22 mouse cellular contexts compared by ENCODE assay signal in genomic region chr7:28444344-28444974, GRCm38 (mm10). TPM values are rescaled to one million over a fixed set of nuclear protein-coding genes. Genes with fewer than 3 reads are reported as not detected.
A peak's percentile ranks its signal among the peaks of the same experiment; 100 is the strongest.
DNase-seq lines count a peak whose midpoint lies in the region; ATAC-seq and TF ChIP-seq lines count a peak whose summit lies in the region.
"Had no signal": no experiment of that assay in that cellular context is flagged by ENCODE, and none has a peak within 500 bp of the region (broad histone marks: within the 10 kb centered on the region; RNA-seq: fewer than 3 reads in every experiment).

No protein-coding gene starts in this region.

- DNase-seq in liver, postnatal 0 days: peak; percentile 20
- DNase-seq in liver (no peak), CH12.LX (ENCODE audit: extremely low read depth) (peak; percentile 79), adipocyte (ENCODE audit: low spot score) (no peak)
- peak; percentile 52 for DNase-seq in naive thymus-derived CD4-positive, alpha-beta T cell, adult 2 months (ENCODE audit: low read depth)
- no peak for DNase-seq in testis, postnatal 14 days (ENCODE audit: low spot score)
- DNase-seq: adrenal gland, adult 2 months; cerebellum, adult 11 months; cerebellum, postnatal 25 days; heart, postnatal 14 days; liver, embryonic 13.5 days; spleen, adult 18-20 months; thymus, adult 18-20 months had no signal

- in situ Hi-C loops in CH12.LX (cut with MboI; ENCODE audit: low pct_ligation_motif_present, low pct_unique_long_range_greater_than_20kb, low sequenced_read_pairs): no loop called here

- H3K9me3 ChIP-seq in liver, postnatal 0 days (ENCODE audit: low read length): no peaks in the 10 kb centered on the region
- no peaks in the 10 kb centered on the region for H3K9me3 ChIP-seq in CH12.LX (replicated peaks; ENCODE audit: low read length)
- H3K9me3 ChIP-seq: heart, embryonic 12.5 days; hindbrain, embryonic 12.5 days; kidney, embryonic 15.5 days; limb, embryonic 10.5 days; liver, embryonic 13.5 days; lung, embryonic 15.5 days; megakaryocyte, embryonic 14.5 days had no signal

- no peak for TF ChIP-seq EP300 in liver, postnatal 0 days (IDR thresholded peaks at IDR 0.05; ENCODE audit: low read depth)
- peak; percentile 76 for TF ChIP-seq EP300 in CH12.LX (IDR thresholded peaks at IDR 0.05; ENCODE audit: low read length)

- TF ChIP-seq POLR2A in CH12.LX (IDR thresholded peaks at IDR 0.05; ENCODE audit: low read depth, low read length): no peak

- H3K27me3 ChIP-seq in liver, postnatal 0 days (ENCODE audit: insufficient read depth, low read length): no peaks in the 10 kb centered on the region
- no peaks in the 10 kb centered on the region for H3K27me3 ChIP-seq in CH12.LX (replicated peaks)
- H3K27me3 ChIP-seq: hindbrain, embryonic 12.5 days; liver, embryonic 13.5 days; lung, embryonic 15.5 days; megakaryocyte, embryonic 14.5 days had no signal

- 52% methylated on average over 13 of the region's 13 CpGs for WGBS in liver, postnatal 0 days (ENCODE audit: insufficient replicate concordance)

- peak overlapping the region; percentile 8 for H3K27ac ChIP-seq in liver, postnatal 0 days (ENCODE audit: low read depth)
- peak overlapping the region; percentile 60 for H3K27ac ChIP-seq in CH12.LX (ENCODE audit: insufficient read depth, low read depth)
- H3K27ac ChIP-seq: hindbrain, embryonic 12.5 days; kidney, embryonic 15.5 days; limb, embryonic 10.5 days; liver, embryonic 13.5 days; lung, embryonic 15.5 days had no signal

- H3K79me2 ChIP-seq in CH12.LX (replicated peaks; ENCODE audit: control insufficient read depth, extremely low read depth, insufficient read depth, poor library complexity, severe bottlenecking): no peaks in the 10 kb centered on the region

- peaks cover 5% of the 10 kb centered on the region for H3K36me3 ChIP-seq in liver, postnatal 0 days (replicated peaks; ENCODE audit: insufficient read depth, low read length)
- H3K36me3 ChIP-seq in CH12.LX (replicated peaks in 1 of 2; ENCODE audit: control insufficient read depth in 1 of 2, insufficient read depth in 1 of 2, low read length in 1 of 2): peaks cover 0 to 16% of the 10 kb centered on the region in 2 experiments
- H3K36me3 ChIP-seq: heart, embryonic 12.5 days; hindbrain, embryonic 12.5 days; kidney, embryonic 15.5 days; limb, embryonic 10.5 days; liver, embryonic 13.5 days; lung, embryonic 15.5 days had no signal

- dilution Hi-C loops in CH12.LX (cut with MboI; ENCODE audit: extremely low pct_ligation_motif_present, extremely low pct_unique_long_range_greater_than_20kb, low sequenced_read_pairs): no loop called here

- no peak overlapping the region for H3K9ac ChIP-seq in liver, postnatal 0 days (replicated peaks)
- H3K9ac ChIP-seq in CH12.LX (ENCODE audit: insufficient read depth, low read depth): peak overlapping the region; percentile 7; the same call in 1 of the 2 replicates
- H3K9ac ChIP-seq: heart, embryonic 12.5 days; hindbrain, embryonic 12.5 days; kidney, embryonic 15.5 days; liver, embryonic 13.5 days; lung, embryonic 15.5 days had no signal

- TF ChIP-seq CTCF in liver, postnatal 0 days (IDR thresholded peaks at IDR 0.05; ENCODE audit: low read depth): no peak
- no peak for TF ChIP-seq CTCF in CH12.LX (conservative IDR thresholded peaks at IDR 0.05 in 1 of 2, IDR thresholded peaks at IDR 0.05 in 1 of 2; ENCODE audit: low read depth in 2 of 2, low read length in 2 of 2)

- TF ChIP-seq RAD21 in CH12.LX (IDR thresholded peaks at IDR 0.05; ENCODE audit: low read depth, low read length): no peak

- peaks cover 2% of the 10 kb centered on the region; the same call in 1 of the 2 replicates for H3K4me1 ChIP-seq in liver, postnatal 0 days (ENCODE audit: insufficient read depth)
- H3K4me1 ChIP-seq in CH12.LX (ENCODE audit: control insufficient read depth in 1 of 2, insufficient read depth in 2 of 2): peaks cover 16 to 66% of the 10 kb centered on the region in 2 experiments

- H3K4me2 ChIP-seq in liver, postnatal 0 days (ENCODE audit: low read depth, low read length): no peak overlapping the region
- peak overlapping the region; percentile 46 for H3K4me2 ChIP-seq in CH12.LX (ENCODE audit: insufficient read depth, low read depth, poor library complexity, severe bottlenecking)
- H3K4me2 ChIP-seq: heart, embryonic 12.5 days; hindbrain, embryonic 12.5 days; kidney, embryonic 15.5 days; liver, embryonic 13.5 days; lung, embryonic 15.5 days had no signal

- no peak for ATAC-seq in liver, postnatal 0 days
- ATAC-seq in granulocyte monocyte progenitor cell, adult 5-6 weeks (replicated peaks; ENCODE audit: poor library complexity, severe bottlenecking): peak; percentile 30
- ATAC-seq: intestine, embryonic 16.5 days; midbrain, embryonic 16.5 days had no signal

- H3K4me3 ChIP-seq in liver, postnatal 0 days (ENCODE audit: low read depth, low read length): no peak overlapping the region
- peak overlapping the region in 1 of 3 experiments; percentile 9 for H3K4me3 ChIP-seq in CH12.LX (replicated peaks in 1 of 3; ENCODE audit: low read depth in 2 of 3, low read length in 2 of 3, poor library complexity in 1 of 3)
- H3K4me3 ChIP-seq: heart, embryonic 12.5 days; hindbrain, embryonic 12.5 days; kidney, embryonic 15.5 days; limb, embryonic 10.5 days; liver, embryonic 13.5 days; lung, embryonic 15.5 days; megakaryocyte, embryonic 14.5 days had no signal

TF ChIP-seq in CH12.LX, 34 proteins besides CTCF, POLR2A, EP300 and RAD21 (continues in another document):
- TF ChIP-seq MAFK (IDR thresholded peaks at IDR 0.05; ENCODE audit: insufficient replicate concordance, low read length) (peak; percentile 40; the same call in 1 of the 2 replicates), CHD1 (IDR thresholded peaks at IDR 0.05; ENCODE audit: low read depth, low read length) (peak; percentile 57; the same call in 1 of the 2 replicates), MAZ (IDR thresholded peaks at IDR 0.05; ENCODE audit: low read depth, low read length) (peak; percentile 73), KAT2A (IDR thresholded peaks at IDR 0.05; ENCODE audit: insufficient replicate concordance, low read length) (no peak), TCF12 (IDR thresholded peaks at IDR 0.05; ENCODE audit: low read depth, low read length) (0 out of 2 replicates have a peak, but pooled peaks have one; percentile 24), ZC3H11A (IDR thresholded peaks at IDR 0.05; ENCODE audit: low read depth, low read length) (no peak), NELFE (IDR thresholded peaks at IDR 0.05; ENCODE audit: low read depth, low read length) (0 out of 2 replicates have a peak, but pooled peaks have one; percentile 16), ETS1 (conservative IDR thresholded peaks at IDR 0.05; ENCODE audit: low read depth, low read length) (peak; percentile 19; the same call in 1 of the 2 replicates), IRF4 (IDR thresholded peaks at IDR 0.05; ENCODE audit: low read depth, low read length) (peak; percentile 95), ELF1 (IDR thresholded peaks at IDR 0.05; ENCODE audit: low read depth, low read length) (peak; percentile 43; the same call in 1 of the 2 replicates), TBP (conservative IDR thresholded peaks at IDR 0.05; ENCODE audit: low read depth, low read length) (no peak), USF1 (IDR thresholded peaks at IDR 0.05; ENCODE audit: low read depth, low read length) (no peak), JUN (IDR thresholded peaks at IDR 0.05; ENCODE audit: insufficient read depth, low read depth, low read length) (peak; percentile 21; the same call in 1 of the 2 replicates), E2F4 (IDR thresholded peaks at IDR 0.05; ENCODE audit: insufficient replicate concordance, low read depth, low read length) (no peak), ZMIZ1 (IDR thresholded peaks at IDR 0.05; ENCODE audit: low read depth, low read length) (0 out of 2 replicates have a peak, but pooled peaks have one; percentile 39), RCOR1 (conservative IDR thresholded peaks at IDR 0.05; ENCODE audit: low read depth, low read length) (0 out of 2 replicates have a peak, but pooled peaks have one; percentile 16), ZKSCAN1 (IDR thresholded peaks at IDR 0.05; ENCODE audit: borderline replicate concordance, low read depth, low read length) (no peak), MEF2A (IDR thresholded peaks at IDR 0.05; ENCODE audit: borderline replicate concordance, low read depth, low read length) (peak; percentile 27), USF2 (conservative IDR thresholded peaks at IDR 0.05; ENCODE audit: low read depth, low read length) (no peak), SMC3 (IDR thresholded peaks at IDR 0.05; ENCODE audit: low read depth, low read length) (no peak)

RNA-seq across cellular contexts. Expression of gene Gmfg, which starts 7.2 kb away (rescaled TPM):
- 75.4 and 81.4 TPM in 2 replicates for polyA plus RNA-seq in liver, postnatal 0 days (2015; fragmentation: Nextera tagmentation; extraction: Ambion mirVana)
- 64.3 and 87.9 TPM in 2 replicates for total RNA-seq in CH12.LX (2012; rRNA removed)
- 51.6 and 52.3 TPM in 2 replicates for total RNA-seq in CH12.LX (2014; rRNA removed)
- polyA plus RNA-seq in CH12.LX (2012; ENCODE audit: insufficient read length, low read depth): 45.1 and 45.9 TPM in 2 replicates
- 420 and 510 TPM in 2 replicates for total RNA-seq in granulocyte monocyte progenitor cell, adult 5-6 weeks (2014; fragmentation: Nextera tagmentation)
- 682 and 721 TPM in 2 replicates for total RNA-seq in granulocyte monocyte progenitor cell, adult 5-6 weeks (2017)

RNA-seq across cellular contexts. Expression of gene Lrfn1, which starts 7.3 kb away (rescaled TPM):
- 0.12 and 0.26 TPM in 2 replicates for polyA plus RNA-seq in liver, postnatal 0 days (2015; fragmentation: Nextera tagmentation; extraction: Ambion mirVana)
- total RNA-seq in CH12.LX (2012; rRNA removed) (1.9 and 2.7 TPM in 2 replicates), CH12.LX (2014; rRNA removed) (0.31 and 0.67 TPM in 2 replicates)
- polyA plus RNA-seq in CH12.LX (2012; ENCODE audit: insufficient read length, low read depth): 0.99 and 1.00 TPM in 2 replicates
- total RNA-seq in granulocyte monocyte progenitor cell, adult 5-6 weeks (2014; fragmentation: Nextera tagmentation): 0.80 and 1.7 TPM in 2 replicates
- 0.36 and 0.52 TPM in 2 replicates for total RNA-seq in granulocyte monocyte progenitor cell, adult 5-6 weeks (2017)

RNA-seq across cellular contexts. Expression of gene Paf1, which starts 51.7 kb away (rescaled TPM):
- 16.9 and 21.1 TPM in 2 replicates for polyA plus RNA-seq in liver, postnatal 0 days (2015; fragmentation: Nextera tagmentation; extraction: Ambion mirVana)
- total RNA-seq in CH12.LX (2012; rRNA removed) (45.9 and 71.0 TPM in 2 replicates), CH12.LX (2014; rRNA removed) (42.2 and 57.8 TPM in 2 replicates)
- polyA plus RNA-seq in CH12.LX (2012; ENCODE audit: insufficient read length, low read depth): 105 and 151 TPM in 2 replicates
- 97.6 and 111 TPM in 2 replicates for total RNA-seq in granulocyte monocyte progenitor cell, adult 5-6 weeks (2014; fragmentation: Nextera tagmentation)
- total RNA-seq in granulocyte monocyte progenitor cell, adult 5-6 weeks (2017): 136 and 170 TPM in 2 replicates

RNA-seq across cellular contexts. Expression of gene Med29, which starts 52.0 kb away (rescaled TPM):
- 18.0 and 18.6 TPM in 2 replicates for polyA plus RNA-seq in liver, postnatal 0 days (2015; fragmentation: Nextera tagmentation; extraction: Ambion mirVana)
- total RNA-seq in CH12.LX (2012; rRNA removed) (23.5 and 27.8 TPM in 2 replicates), CH12.LX (2014; rRNA removed) (19.4 and 19.8 TPM in 2 replicates)
- polyA plus RNA-seq in CH12.LX (2012; ENCODE audit: insufficient read length, low read depth): 25.4 and 26.9 TPM in 2 replicates
- 19.2 and 25.5 TPM in 2 replicates for total RNA-seq in granulocyte monocyte progenitor cell, adult 5-6 weeks (2014; fragmentation: Nextera tagmentation)
- 16.7 and 18.5 TPM in 2 replicates for total RNA-seq in granulocyte monocyte progenitor cell, adult 5-6 weeks (2017)

Comparison
In these comparisons a context has a peak if more than half of its experiments do, and no peak if none do; other contexts are left out.
1. DNase-seq: peak in liver, postnatal 0 days (single experiment), CH12.LX (single experiment) and naive thymus-derived CD4-positive, alpha-beta T cell, adult 2 months (single experiment); none in liver (single experiment), adipocyte (single experiment) and testis, postnatal 14 days (single experiment).
2. RNA of gene Gmfg, which starts 7.2 kb away (total RNA-seq): 420 to 721 TPM in granulocyte monocyte progenitor cell, adult 5-6 weeks; 51.6 to 87.9 TPM in CH12.LX; every median in the first group is over 4 times any median in the second.